Mouse (Mus musculus): ENCODE results near the gene Maob. TPM values are rescaled to one million over a fixed set of nuclear protein-coding genes. Genes with fewer than 3 reads are reported as not detected.

The Maob gene
- polyA plus RNA-seq, 1 experiment from 2014 or later, result 5.6 TPM

- Histone ChIP-seq H3K4me2 (replicated peaks; ENCODE audit: low read depth, low read length) (no peak overlapping the region), H3K27ac (ENCODE audit: low read depth, low read length) (no peak overlapping the region), H3K27me3 (ENCODE audit: control insufficient read depth, insufficient read depth, low read length) (no peaks in the 10 kb centered on the region), H3K36me3 (ENCODE audit: control insufficient read depth, insufficient read depth, low read length) (no peaks in the 10 kb centered on the region), H3K9me3 (ENCODE audit: control insufficient read depth, low read length) (no peaks in the 10 kb centered on the region), H3K4me3 (ENCODE audit: low read length) (no peak overlapping the region), H3K4me1 (ENCODE audit: control insufficient read depth, insufficient read depth, low read length) (no peaks in the 10 kb centered on the region), H3K9ac (ENCODE audit: low read depth, low read length) (no peak overlapping the region)
- ATAC-seq (ENCODE audit: low FRiP score, low TSS enrichment), result no peak
- WGBS, result 89% methylated on average over 1 of the region's 1 CpGs
Measured at GRCm38 (mm10) chrX:16767453-16767852, 49.7 kb downstream of the Maob start.

GRCm38 (mm10) chrX:16766156-16766555 is 51.0 kb downstream of the Maob start:
- Histone ChIP-seq H3K4me2 (replicated peaks; ENCODE audit: low read depth, low read length) (no peak overlapping the region), H3K27me3 (ENCODE audit: control insufficient read depth, insufficient read depth, low read length) (no peaks in the 10 kb centered on the region), H3K9ac (ENCODE audit: low read depth, low read length) (no peak overlapping the region), H3K27ac (ENCODE audit: low read depth, low read length) (no peak overlapping the region), H3K36me3 (ENCODE audit: control insufficient read depth, insufficient read depth, low read length) (no peaks in the 10 kb centered on the region), H3K9me3 (ENCODE audit: control insufficient read depth, low read length) (no peaks in the 10 kb centered on the region), H3K4me3 (ENCODE audit: low read length) (no peak overlapping the region), H3K4me1 (ENCODE audit: control insufficient read depth, insufficient read depth, low read length) (no peaks in the 10 kb centered on the region)
- 76% methylated on average over 4 of the region's 4 CpGs for WGBS
- no peak for ATAC-seq (ENCODE audit: low FRiP score, low TSS enrichment)

GRCm38 (mm10) chrX:16761430-16761829 is 55.7 kb downstream of the Maob start:
- Histone ChIP-seq H3K27ac (ENCODE audit: low read depth, low read length) (no peak overlapping the region), H3K9ac (ENCODE audit: low read depth, low read length) (no peak overlapping the region), H3K4me3 (ENCODE audit: low read length) (no peak overlapping the region), H3K4me1 (ENCODE audit: control insufficient read depth, insufficient read depth, low read length) (no peaks in the 10 kb centered on the region), H3K36me3 (ENCODE audit: control insufficient read depth, insufficient read depth, low read length) (no peaks in the 10 kb centered on the region), H3K27me3 (ENCODE audit: control insufficient read depth, insufficient read depth, low read length) (no peaks in the 10 kb centered on the region), H3K9me3 (ENCODE audit: control insufficient read depth, low read length) (no peaks in the 10 kb centered on the region), H3K4me2 (replicated peaks; ENCODE audit: low read depth, low read length) (no peak overlapping the region)
- ATAC-seq (ENCODE audit: low FRiP score, low TSS enrichment), result no peak
- 41% methylated on average over 3 of the region's 3 CpGs for WGBS

- no peaks in the 10 kb centered on the region for H3K4me1 ChIP-seq (ENCODE audit: control insufficient read depth, insufficient read depth, low read length)
- no peak overlapping the region for H3K4me3 ChIP-seq (ENCODE audit: low read length)
- H3K27me3 ChIP-seq (ENCODE audit: control insufficient read depth, insufficient read depth, low read length), result no peaks in the 10 kb centered on the region
- no peak overlapping the region for H3K4me2 ChIP-seq (replicated peaks; ENCODE audit: low read depth, low read length)
- no peak for ATAC-seq (ENCODE audit: low FRiP score, low TSS enrichment)
- H3K9me3 ChIP-seq (ENCODE audit: control insufficient read depth, low read length), result no peaks in the 10 kb centered on the region
- no peaks in the 10 kb centered on the region for H3K36me3 ChIP-seq (ENCODE audit: control insufficient read depth, insufficient read depth, low read length)
- H3K9ac ChIP-seq (ENCODE audit: low read depth, low read length), result no peak overlapping the region
- H3K27ac ChIP-seq (ENCODE audit: low read depth, low read length), result no peak overlapping the region
Measured at GRCm38 (mm10) chrX:16754761-16755160, 62.4 kb downstream of the Maob start.

GRCm38 (mm10) chrX:16748932-16749331 is 68.2 kb downstream of the Maob start:
- 68% methylated on average over 1 of the region's 1 CpGs for WGBS
- Histone ChIP-seq H3K4me1 (ENCODE audit: control insufficient read depth, insufficient read depth, low read length) (no peaks in the 10 kb centered on the region), H3K4me3 (ENCODE audit: low read length) (no peak overlapping the region), H3K27ac (ENCODE audit: low read depth, low read length) (no peak overlapping the region), H3K9me3 (ENCODE audit: control insufficient read depth, low read length) (no peaks in the 10 kb centered on the region), H3K27me3 (ENCODE audit: control insufficient read depth, insufficient read depth, low read length) (no peaks in the 10 kb centered on the region), H3K36me3 (ENCODE audit: control insufficient read depth, insufficient read depth, low read length) (no peaks in the 10 kb centered on the region), H3K4me2 (replicated peaks; ENCODE audit: low read depth, low read length) (no peak overlapping the region), H3K9ac (ENCODE audit: low read depth, low read length) (no peak overlapping the region)
- no peak for ATAC-seq (ENCODE audit: low FRiP score, low TSS enrichment)

GRCm38 (mm10) chrX:16714033-16714432 is 103.1 kb downstream of the Maob start:
- H3K27me3 ChIP-seq (ENCODE audit: control insufficient read depth, insufficient read depth, low read length), result no peaks in the 10 kb centered on the region
- ATAC-seq (ENCODE audit: low FRiP score, low TSS enrichment), result no peak
- no peaks in the 10 kb centered on the region for H3K36me3 ChIP-seq (ENCODE audit: control insufficient read depth, insufficient read depth, low read length)
- 70% methylated on average over 1 of the region's 1 CpGs for whole genome bisulfite sequencing
- no peak overlapping the region for H3K27ac ChIP-seq (ENCODE audit: low read depth, low read length)
- no peak overlapping the region for H3K4me2 ChIP-seq (replicated peaks; ENCODE audit: low read depth, low read length)
- no peaks in the 10 kb centered on the region for H3K9me3 ChIP-seq (ENCODE audit: control insufficient read depth, low read length)
- no peaks in the 10 kb centered on the region for H3K4me1 ChIP-seq (ENCODE audit: control insufficient read depth, insufficient read depth, low read length)
- H3K4me3 ChIP-seq (ENCODE audit: low read length), result no peak overlapping the region
- H3K9ac ChIP-seq (ENCODE audit: low read depth, low read length), result no peak overlapping the region

- no peaks in the 10 kb centered on the region for H3K36me3 ChIP-seq (ENCODE audit: control insufficient read depth, insufficient read depth, low read length)
- 90% methylated on average over 1 of the region's 1 CpGs for WGBS
- no peak for ATAC-seq (ENCODE audit: low FRiP score, low TSS enrichment)
- no peak overlapping the region for H3K4me3 ChIP-seq (ENCODE audit: low read length)
- H3K27ac ChIP-seq (ENCODE audit: low read depth, low read length), result no peak overlapping the region
- H3K9me3 ChIP-seq (ENCODE audit: control insufficient read depth, low read length), result no peaks in the 10 kb centered on the region
- no peak overlapping the region for H3K4me2 ChIP-seq (replicated peaks; ENCODE audit: low read depth, low read length)
- H3K9ac ChIP-seq (ENCODE audit: low read depth, low read length), result no peak overlapping the region
- H3K4me1 ChIP-seq (ENCODE audit: control insufficient read depth, insufficient read depth, low read length), result no peaks in the 10 kb centered on the region
- no peaks in the 10 kb centered on the region for H3K27me3 ChIP-seq (ENCODE audit: control insufficient read depth, insufficient read depth, low read length)
Measured at GRCm38 (mm10) chrX:16706094-16706493, 111.1 kb downstream of the Maob start.

Other genes starting within 250 kb of the Maob start
- 15.0 and 15.7 TPM in 2 replicates for gene Maoa, start 197.7 kb downstream of the Maob start, polyA plus RNA-seq (2014; fragmentation: Nextera tagmentation; extraction: Ambion mirVana)
- 2.1 and 2.5 TPM in 2 replicates for gene Ndp, start 94.4 kb upstream of the Maob start, polyA plus RNA-seq (2014; fragmentation: Nextera tagmentation; extraction: Ambion mirVana)

All from kidney, embryonic 14.5 days (tissue).